Mouse (Mus musculus): Measurements from ENCODE around the gene Smcr8.
"Not testable (repeated sequence)": the region's sequence is repeated elsewhere in the genome, so short reads cannot be mapped to it uniquely, and the experiment has no call there.

The Smcr8 gene

DNA sequence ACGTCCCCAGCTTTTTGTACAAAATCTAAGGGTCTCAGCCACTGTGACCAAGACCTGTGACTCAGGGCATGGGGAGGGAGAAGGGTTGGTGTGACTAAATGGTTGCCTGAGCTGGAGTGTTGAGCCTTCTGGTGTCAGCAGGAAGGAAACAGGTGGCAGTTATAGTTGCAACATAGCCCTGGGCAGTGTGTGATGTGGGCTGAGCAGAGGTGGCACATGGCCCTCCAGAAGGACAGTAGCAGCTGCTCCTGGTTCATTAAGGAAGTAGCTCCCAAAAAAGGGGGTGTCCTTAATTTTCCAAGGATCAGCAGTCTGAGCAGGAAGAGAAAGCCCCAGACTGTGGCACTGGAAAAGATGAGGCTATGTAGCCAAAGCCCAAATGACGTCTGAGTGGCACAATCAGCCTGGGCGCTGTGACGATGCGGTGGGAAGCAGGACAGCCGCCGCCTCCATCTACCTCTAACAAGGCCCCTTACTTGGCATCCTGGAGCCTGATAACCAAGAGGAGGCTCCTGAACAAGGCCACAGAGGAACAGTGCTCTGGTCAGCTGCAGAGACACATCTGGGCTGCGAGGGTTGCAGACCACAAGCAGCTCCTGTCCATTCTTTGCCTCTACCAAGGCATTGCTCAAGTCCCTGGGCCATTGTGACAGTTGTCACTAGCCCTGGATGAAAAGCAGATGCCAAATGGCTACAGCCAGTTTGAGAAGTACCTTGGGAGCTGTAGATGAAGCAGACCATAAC, 7.0 kb downstream of the Smcr8 start:
- DNase-seq (ENCODE audit: low read depth), result no peak

DNA sequence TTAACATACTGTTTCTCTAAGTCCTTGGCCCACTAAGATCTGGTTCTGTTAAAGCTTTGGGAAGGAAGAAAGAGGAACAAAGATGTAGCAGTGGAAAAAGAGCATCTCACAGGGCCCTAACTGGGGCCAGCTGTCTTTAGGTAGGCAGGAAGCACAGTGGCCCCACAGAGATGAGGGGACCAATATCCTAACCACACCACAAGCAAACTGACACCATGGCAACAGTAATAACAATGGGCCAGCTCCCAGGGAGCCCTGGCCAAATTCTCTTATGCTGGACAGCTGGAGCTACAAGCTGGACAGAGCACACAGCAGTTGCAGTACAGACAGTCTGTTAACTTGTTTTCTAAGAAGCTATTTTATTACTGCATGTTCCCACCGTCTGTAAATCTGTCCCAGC, 10.3 kb downstream of the Smcr8 start:
- no peak for DNase-seq (ENCODE audit: low read depth)

DNA sequence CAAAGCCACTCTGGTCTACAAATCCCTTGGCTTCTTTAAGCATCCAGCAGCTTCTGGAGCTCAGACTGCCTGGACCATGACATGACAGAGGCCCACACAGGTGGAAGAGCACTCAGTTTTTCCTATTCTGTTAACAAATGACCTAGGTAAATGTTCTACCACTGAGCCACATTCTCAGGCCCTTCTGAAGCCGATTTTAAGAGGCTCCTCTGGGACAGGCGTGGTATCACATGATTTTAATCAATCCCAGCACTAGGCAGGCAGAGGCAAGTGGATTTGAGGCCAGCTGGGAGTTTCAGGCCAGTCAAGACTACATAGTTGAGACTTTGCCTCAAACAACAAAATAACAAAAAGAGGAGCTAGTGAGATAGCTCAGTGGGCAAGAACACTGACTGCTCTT, 13.1 kb downstream of the Smcr8 start:
- DNase-seq (ENCODE audit: low read depth), result no peak

DNA sequence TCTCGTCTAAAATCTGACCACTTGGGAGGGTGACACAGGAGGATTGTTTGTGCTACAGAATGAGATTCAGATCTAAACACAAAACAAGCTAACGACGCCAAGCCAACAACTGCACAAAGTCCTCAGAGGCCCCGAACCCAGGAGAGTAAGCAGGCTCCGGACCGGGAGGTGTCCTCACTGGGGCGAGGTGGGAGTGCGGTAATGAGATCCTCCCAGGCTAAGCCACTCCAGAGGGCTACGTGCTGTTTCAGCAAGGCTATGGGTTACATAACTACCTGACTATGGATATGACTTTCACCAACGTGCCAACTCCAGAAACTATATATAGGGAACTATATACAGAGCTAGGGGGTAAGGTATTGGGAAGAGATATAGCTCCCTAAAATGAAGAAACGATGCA, 19.0 kb downstream of the Smcr8 start:
- no peak for DNase-seq (ENCODE audit: low read depth)

DNA sequence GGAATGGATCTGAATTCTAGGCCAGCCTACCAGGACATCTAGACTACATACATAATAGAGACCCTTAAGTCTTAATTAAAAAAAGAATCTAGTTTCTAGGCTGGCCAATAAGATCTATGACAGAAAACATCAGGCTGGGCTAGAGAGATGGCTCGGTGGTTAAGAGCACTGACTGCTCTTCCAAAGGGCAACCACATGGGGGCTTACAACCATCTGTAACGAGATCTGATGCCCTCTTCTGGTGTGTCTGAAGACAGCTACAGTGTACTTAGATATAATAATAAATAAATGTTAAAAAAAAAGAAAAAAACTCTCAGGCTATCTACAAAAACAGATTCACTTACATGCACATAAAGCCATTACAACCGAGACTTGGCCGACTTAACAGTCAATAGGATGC, 22.7 kb downstream of the Smcr8 start:
- DNase-seq (ENCODE audit: low read depth), result no peak

DNA sequence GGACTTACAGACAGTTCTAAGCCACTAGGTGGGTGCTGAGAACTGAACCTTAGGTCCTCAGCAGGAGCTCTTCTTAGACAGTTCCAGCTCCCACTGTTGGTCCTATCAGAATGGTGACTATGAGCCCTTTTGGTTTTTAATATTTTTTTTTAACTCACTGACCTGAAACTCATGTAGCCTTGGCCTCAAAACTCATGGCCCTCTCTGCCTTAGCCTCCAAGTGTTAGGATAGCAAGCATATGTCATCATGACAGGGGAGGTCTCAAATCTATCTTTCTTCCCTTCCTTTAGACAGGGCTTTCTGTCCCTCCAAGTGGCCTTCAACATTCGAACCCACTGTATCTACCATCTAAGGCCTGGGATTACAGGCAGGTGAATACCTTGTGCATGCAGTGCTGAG, 23.6 kb downstream of the Smcr8 start:
- DNase-seq (ENCODE audit: low read depth), result no peak

DNA sequence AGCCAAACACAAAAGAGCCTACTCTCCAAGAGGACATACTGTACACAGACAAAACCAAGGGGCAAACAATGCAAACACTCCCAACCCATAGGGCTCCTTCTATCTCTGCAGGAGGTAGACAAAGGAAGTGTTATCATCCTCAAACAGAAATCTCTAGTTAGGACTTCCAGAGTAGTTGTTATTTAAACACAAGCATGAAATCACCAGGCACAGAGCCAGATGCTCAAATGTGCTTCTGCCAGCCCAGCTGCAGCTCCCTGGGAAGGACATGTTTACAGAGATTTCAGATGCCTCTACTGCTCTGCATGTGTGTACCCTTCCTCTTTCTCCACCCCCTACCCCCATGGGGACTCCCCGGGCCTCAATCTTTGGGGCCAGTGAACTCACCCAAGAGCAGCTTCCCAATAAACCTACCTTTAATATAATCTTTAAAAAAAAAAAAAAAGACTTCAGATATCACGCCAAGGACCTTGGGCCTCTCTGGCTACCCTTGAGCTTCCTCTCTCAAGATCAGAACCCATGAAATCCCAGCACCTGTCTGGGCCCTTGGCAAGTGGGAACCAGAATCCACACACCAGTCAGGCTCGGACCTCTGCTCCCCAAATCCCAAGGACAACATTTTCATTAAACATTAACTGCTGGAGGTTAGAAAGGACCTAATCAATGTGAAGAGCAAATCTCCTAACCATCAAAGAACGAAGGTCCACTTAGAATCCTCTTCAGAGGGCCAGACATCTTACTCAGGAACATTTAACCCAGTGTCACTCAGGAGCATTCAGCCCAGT, 31.2 kb downstream of the Smcr8 start:
- DNase-seq (ENCODE audit: low read depth), result no peak

DNA sequence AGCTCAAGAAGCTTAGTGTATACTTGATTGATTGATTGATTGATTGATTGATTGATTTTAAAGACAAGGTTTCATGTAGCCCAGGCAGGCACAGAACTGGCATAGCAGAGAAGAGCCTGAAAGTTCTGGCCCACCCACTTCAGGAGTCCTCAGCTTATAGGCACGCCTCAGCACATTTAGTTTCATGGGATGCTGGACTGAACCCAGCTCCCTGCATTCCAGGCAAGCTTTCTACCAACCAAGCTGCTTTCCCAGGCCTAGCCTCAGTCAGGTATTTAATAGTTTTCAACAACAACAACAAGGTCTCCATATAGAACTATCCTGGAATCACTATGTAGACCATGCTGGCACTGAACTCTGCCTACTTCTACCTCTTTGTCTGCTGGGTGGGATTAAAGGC, 32.2 kb downstream of the Smcr8 start:
- DNase-seq (ENCODE audit: low read depth), result peak; percentile 9

DNA sequence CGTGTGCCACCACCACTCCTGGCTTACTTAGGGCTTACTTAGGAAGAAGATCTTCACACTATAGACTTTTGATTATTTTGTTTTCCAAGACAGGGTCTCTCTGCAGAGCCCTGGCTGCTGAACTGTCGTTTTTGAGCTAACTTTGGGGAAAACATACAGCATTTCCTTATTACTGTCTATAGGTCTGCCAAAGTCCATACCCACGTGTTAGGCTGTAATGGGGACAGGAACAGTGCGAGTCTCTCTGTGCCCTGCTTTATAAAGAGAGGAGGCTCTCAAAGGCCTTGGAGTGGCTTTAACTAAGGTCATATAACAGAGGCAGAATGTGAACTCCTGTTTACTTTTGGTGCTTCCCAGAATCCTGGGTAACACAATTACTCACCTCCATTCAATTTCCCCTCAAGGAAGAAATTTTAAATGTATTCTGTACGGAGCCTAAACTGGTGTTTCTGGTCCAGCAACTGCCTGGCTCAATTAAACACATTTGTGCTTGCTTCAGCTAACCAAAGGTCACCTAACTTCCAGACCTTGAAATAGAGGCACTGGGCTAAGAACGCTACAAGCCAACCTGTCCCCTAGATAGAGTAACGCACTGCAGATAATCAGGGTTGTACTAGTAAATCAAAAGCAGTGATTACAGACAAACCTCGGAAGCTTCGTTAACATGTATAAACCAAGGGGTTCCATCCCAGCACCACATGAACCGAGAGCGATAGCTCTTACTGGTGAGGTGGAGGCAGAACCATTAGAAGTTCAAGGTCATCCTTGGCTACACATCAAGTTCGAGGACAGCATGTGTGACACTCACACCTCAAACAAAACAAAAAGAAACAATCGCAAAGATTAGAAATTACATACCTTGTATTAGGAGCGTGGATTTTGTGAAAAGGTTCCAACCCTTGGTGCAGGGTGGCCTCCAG, 33.0 kb downstream of the Smcr8 start:
- peak; percentile 28 for DNase-seq (ENCODE audit: low read depth)

DNA sequence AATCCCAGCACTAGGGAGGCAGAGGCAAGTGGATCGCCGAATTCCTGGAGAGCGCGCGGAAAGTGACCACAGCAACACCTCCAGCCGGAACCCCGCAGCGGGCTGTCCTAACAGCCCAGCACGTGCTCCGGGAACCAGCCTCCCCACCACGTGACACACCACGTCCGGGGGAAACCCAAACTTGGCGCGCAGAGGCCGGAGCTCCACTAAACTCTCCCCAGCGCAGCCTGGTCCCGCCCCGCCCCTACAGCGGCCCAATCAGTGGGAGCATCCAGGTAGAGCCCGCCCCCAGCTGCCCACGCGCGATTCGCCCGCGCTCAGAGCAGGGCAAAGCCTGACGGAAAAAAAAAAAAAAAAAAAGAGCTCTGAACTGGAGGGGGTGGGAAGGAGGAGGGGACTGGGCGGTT, 33.7 kb downstream of the Smcr8 start:
- DNase-seq (ENCODE audit: low read depth), result peak; percentile 96

DNA sequence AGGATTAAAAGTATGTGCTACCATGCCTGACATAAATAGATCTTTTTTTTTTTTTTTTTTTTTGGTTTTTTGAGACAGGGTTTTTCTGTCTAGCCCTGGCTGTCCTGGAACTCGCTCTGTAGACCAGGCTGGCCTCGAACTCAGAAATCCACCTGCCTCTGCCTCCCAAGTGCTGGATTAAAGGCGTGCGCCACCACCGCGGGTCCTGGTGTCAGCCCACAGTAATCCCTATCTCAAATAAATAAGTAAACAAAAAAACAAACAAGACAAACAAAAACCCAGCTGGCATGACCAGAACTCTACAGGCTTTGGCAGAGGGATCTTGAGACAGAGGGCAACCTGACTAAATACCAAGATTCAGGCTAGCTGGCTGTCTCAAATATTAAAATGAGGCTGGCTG, 34.3 kb downstream of the Smcr8 start, which contains the start of gene Shmt1:
Gene Shmt1 (minus strand): TSS at position 101 of the 400 bp plus-strand sequence.
- DNase-seq (ENCODE audit: low read depth), result not testable (repeated sequence)

DNA sequence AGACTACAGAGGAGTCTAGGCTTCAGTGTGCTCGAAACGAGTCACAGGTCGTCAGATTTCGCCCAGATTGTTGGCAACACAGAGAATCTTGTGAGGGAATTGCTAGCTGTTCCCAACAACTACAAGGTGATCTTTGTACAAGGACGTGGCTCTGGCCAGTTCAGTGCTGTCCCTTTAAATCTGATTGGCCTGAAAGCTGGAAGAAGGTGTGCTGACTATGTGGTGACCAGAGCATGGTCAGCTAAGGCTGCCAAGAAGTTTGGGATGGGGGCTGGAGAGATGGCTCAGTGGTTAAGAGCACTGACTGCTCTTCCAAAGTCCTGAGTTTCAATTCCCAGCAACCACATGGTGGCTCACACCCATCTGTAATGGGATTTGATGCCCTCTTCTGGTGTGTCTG, 39.1 kb downstream of the Smcr8 start:
- DNase-seq (ENCODE audit: low read depth), result no peak

DNA sequence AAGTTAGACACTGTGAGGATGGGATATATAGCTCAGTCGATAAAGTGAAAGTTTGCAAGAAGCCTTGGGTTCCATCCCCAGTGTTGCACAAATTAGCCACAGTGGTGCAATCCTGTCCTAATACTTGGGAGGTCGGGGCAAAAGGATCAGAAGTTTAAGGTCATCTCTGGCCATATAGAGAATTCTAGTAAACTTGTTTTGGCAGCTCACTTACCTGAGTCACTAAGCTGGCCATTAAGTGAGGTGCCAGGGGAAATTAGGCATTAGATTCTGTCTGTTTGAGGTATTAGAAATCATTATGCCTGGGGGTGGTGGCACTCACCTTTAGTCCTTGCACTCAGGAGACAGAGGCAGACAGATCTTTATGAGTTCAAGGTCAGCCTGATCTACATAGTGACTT, 46.4 kb downstream of the Smcr8 start:
- no peak for DNase-seq (ENCODE audit: low read depth)

DNA sequence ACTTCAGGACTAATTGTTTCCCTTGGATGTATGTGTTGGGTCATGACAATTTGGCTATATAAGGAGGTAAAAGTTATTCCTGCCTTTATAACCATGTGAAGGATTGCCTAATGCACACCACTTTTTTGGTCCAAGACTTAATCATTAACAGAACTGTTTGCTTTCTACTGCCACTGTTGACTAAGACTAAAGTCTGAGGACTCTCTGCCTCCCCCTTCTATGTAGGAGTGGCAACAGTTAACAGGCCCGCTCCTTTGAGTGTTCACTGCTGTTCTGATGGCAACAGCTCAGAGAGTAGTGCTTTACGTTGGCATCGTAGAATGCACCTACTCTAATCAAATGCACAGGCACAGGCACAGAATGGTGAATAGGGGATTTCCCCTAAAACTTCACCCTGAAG, 47.9 kb downstream of the Smcr8 start:
- DNase-seq (ENCODE audit: low read depth), result peak; percentile 12

DNA sequence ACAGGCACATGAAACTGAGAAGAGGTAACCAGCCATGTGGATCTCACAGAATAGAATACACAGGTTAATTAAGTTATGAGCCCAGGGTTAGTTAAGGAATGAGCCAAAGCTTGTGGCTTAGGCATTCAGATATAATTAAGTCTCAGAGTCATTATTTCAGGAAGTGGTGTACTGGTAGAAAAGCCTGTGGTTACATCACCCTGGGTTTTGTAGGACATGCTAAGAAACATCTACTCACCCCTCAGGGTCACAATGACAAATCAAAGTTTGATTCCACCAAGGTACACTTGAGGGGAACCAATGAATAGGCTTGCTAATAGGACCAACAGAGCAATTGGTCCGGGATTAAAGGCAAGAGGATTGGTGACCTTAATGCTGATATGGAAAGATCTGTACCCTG, 49.4 kb downstream of the Smcr8 start:
- peak; percentile 18 for DNase-seq (ENCODE audit: low read depth)

DNA sequence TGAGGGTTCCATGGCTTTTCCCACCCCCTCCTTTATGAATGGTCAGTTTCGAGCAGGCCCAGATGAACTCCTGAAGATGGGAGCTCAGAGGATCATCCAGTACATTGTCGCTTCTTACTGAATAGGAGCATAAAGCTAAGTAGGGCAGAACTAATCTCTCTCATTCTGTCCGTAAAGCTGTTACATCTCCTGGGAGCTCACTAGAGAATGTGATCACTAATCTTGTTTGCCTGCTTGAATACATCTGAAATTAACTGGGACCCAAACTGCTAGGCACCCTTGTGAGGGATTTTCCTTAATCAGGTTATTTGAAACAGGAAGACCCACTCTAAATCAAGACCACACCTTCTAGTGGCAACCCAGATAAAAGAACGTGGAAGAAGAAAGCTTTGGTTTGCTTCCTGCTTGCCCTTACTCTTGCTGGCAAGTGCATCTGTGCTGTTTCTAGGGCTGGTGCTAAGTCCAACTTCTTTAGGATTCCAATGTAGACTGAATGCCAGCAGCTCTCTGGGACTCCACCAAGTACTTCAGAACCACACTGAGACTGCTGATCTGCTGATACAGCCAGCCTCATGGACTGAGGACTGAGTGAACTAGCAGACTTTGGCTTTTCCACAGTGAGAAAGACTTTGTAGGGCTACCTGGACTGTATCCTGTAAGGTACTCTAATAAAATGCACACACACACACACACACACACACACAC, 50.1 kb downstream of the Smcr8 start:
- no peak for DNase-seq (ENCODE audit: low read depth)

DNA sequence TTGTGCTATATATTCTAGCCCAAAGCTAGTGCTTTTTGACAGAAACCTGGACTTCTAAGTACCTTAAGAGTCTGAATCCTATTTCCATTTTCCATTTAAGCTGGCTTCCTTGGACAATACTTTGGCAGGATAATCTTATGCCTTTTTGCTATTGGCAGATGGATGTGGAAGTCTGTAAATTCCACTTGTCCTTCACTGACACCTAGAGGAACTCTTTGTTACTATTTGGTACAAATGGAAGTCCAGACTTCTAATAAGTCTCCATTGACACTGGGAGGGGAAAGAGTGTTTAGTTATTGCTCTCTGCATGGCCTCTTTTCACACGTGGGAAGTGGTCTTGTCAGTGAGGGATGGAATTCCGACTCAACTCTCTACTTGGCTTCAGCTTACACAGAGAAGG, 51.6 kb downstream of the Smcr8 start:
- peak; percentile 20 for DNase-seq (ENCODE audit: low read depth)

DNA sequence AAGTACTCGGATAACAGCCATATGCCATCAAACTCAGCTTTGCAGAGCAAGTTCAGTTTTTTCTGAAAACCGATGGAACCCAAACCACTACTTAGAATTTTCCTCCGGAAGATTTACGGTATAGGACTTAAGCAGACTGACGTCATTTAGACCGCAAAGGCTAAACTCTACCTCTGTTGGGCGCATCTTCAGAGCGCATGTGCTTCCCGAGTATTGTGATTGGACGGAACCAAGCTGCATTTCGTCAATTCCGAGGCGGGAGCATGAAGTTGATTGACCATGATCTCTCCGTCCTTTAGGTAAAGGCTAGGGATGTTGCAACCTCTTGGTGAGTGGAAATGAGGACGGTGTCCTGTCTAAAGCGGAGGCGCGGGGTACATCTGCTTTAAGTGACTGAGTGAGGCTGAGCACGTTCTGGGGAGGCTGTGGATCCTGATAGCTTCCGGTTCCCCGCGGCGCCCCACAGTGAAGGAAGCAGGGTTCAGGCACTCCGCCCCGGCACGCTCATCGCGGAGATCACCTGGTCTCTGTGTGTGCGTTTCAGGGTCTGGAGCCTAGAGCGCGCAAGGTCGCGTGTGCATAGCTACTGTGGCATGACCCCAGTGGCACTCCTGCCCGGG, 53.2 kb downstream of the Smcr8 start, which contains the start of gene Dhrs7b:
Gene Dhrs7b (plus strand): TSS at position 199 of the 620 bp plus-strand sequence.
- peak; percentile 99 for DNase-seq (ENCODE audit: low read depth)

DNA sequence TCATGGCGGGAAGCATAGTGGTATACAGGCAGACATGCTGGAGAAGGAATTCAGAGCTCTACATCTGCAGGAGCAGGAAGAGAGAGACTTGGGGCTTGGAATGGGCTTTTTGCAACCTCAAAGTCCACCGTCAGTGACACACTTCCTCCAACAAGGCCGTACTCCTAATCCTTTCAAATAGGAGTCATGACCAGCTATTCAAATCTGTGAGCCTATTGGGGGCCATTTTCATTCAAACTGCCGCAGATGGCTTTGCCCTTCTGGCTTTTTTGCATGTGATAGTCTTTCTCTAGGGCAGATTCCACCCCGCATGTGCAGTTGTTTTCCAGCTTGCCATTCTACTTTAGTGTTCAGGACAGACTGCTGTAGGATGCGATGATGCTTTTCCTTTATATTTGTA, 59.6 kb downstream of the Smcr8 start:
- no peak for DNase-seq (ENCODE audit: low read depth)

All from induced T-regulatory cell, adult 2 months (primary cell).